ENCODE assay signal across 8 mouse cellular contexts in the genomic region with DNA sequence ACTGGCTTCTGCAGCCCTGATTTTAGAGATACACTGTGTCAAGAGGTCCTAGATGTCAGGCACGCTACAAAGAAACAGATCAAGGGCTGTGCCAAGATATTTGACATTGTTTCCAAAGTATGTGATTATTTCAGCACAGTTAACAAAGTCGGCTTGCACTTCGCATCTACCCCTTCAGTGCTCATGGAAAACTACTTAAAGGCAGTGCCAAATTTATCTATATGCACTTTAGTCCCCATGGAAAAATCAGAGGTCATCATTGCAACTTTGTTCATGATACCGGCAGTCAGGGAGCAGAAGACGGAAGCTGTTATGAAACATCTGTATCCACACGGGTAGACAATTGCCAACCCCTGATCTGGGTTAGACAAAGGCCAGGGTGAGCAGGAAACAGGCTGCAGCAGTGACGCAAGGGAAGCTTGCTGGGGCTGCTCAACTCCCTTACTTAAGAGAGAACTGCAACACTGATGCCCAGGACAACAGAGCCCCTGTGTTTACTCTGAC.
DNase-seq lines count a peak whose midpoint lies in the region; ATAC-seq and TF ChIP-seq lines count a peak whose summit lies in the region.

No protein-coding gene starts in this region.

- H3K9me3 ChIP-seq in kidney, embryonic 16.5 days (ENCODE audit: low read length) = no peaks in the 10 kb centered on the region
- H3K9me3 ChIP-seq in hindbrain, embryonic 13.5 days = no peaks in the 10 kb centered on the region
- H3K9me3 ChIP-seq in midbrain, embryonic 15.5 days = no peaks in the 10 kb centered on the region

- peak; percentile 44 to 71 for DNase-seq in adrenal gland, adult (ENCODE audit: inconsistent age in 2 of 2, low spot score in 1 of 2)
- DNase-seq in adrenal gland, postnatal 4 days (ENCODE audit: low spot score in 2 of 2) = no peak
- DNase-seq in heart, adult 2 months = peak; percentile 51 to 72
- peak; percentile 69 for DNase-seq in lung, postnatal 36 days
- DNase-seq in layer of hippocampus, adult 2 months (ENCODE audit: low spot score in 2 of 2) = no peak

- TF ChIP-seq POLR2A in heart, adult 2 months (IDR thresholded peaks at IDR 0.05; ENCODE audit: insufficient read depth, low read depth, low read length) = peak; percentile 54; the same call in 1 of the 2 replicates

- no peak for TF ChIP-seq CTCF in heart, adult 2 months (IDR thresholded peaks at IDR 0.05)
- TF ChIP-seq CTCF in layer of hippocampus, adult 2 months (conservative IDR thresholded peaks at IDR 0.05) = no peak

- no peak overlapping the region for H3K4me2 ChIP-seq in kidney, embryonic 16.5 days (replicated peaks; ENCODE audit: low read depth, low read length)
- H3K4me2 ChIP-seq in hindbrain, embryonic 13.5 days = no peak overlapping the region
- no peak overlapping the region for H3K4me2 ChIP-seq in midbrain, embryonic 15.5 days

- ATAC-seq in kidney, embryonic 16.5 days (ENCODE audit: low FRiP score, low TSS enrichment) = peak; percentile 79; the same call in 1 of the 2 replicates
- no peak for ATAC-seq in hindbrain, embryonic 13.5 days (ENCODE audit: low FRiP score)
- ATAC-seq in midbrain, embryonic 15.5 days (replicated peaks) = no peak

- no peaks in the 10 kb centered on the region for H3K79me2 ChIP-seq in heart, adult 2 months (replicated peaks; ENCODE audit: control insufficient read depth, insufficient read depth, low read length)

- H3K36me3 ChIP-seq in heart, adult 2 months (ENCODE audit: control insufficient read depth, insufficient read depth, low read length) = peaks cover 13% of the 10 kb centered on the region
- no peaks in the 10 kb centered on the region for H3K36me3 ChIP-seq in kidney, embryonic 16.5 days (ENCODE audit: insufficient read depth, low read length)
- H3K36me3 ChIP-seq in hindbrain, embryonic 13.5 days = no peaks in the 10 kb centered on the region
- H3K36me3 ChIP-seq in midbrain, embryonic 15.5 days (replicated peaks) = no peaks in the 10 kb centered on the region

- H3K9ac ChIP-seq in heart, adult 2 months (ENCODE audit: low read depth, low read length) = no peak overlapping the region
- H3K9ac ChIP-seq in kidney, embryonic 16.5 days (replicated peaks; ENCODE audit: low read length) = no peak overlapping the region
- no peak overlapping the region for H3K9ac ChIP-seq in hindbrain, embryonic 13.5 days
- H3K9ac ChIP-seq in midbrain, embryonic 15.5 days = no peak overlapping the region

- intact Hi-C loops in heart, adult 2 months (cut with DNase I) = loop anchor here (2.0 to 10.0 kb wide), 5 partner anchors 17 to 427 kb away; partner anchors contain the start of gene Plk2

- H3K27ac ChIP-seq in heart, adult 2 months = peak overlapping the region; percentile 66
- H3K27ac ChIP-seq in kidney, embryonic 16.5 days (ENCODE audit: low read length) = peak overlapping the region; percentile 73; the same call in 1 of the 2 replicates
- H3K27ac ChIP-seq in hindbrain, embryonic 13.5 days = no peak overlapping the region
- H3K27ac ChIP-seq in midbrain, embryonic 15.5 days = no peak overlapping the region
- no peak overlapping the region for H3K27ac ChIP-seq in layer of hippocampus, adult 2 months

- TF ChIP-seq EP300 in heart, adult 2 months (IDR thresholded peaks at IDR 0.05; ENCODE audit: insufficient read depth, low read depth, low read length) = peak; percentile 89

- 5% methylated on average over 7 of the region's 7 CpGs for WGBS in heart, adult 2 months
- WGBS in kidney, embryonic 16.5 days = 38% methylated on average over 7 of the region's 7 CpGs
- WGBS in hindbrain, embryonic 13.5 days = 68% methylated on average over 7 of the region's 7 CpGs
- 66% methylated on average over 7 of the region's 7 CpGs for WGBS in midbrain, embryonic 15.5 days

- peaks cover 8% of the 10 kb centered on the region for H3K4me1 ChIP-seq in heart, adult 2 months (ENCODE audit: control insufficient read depth, insufficient read depth, low read length)
- peaks cover 9% of the 10 kb centered on the region for H3K4me1 ChIP-seq in kidney, embryonic 16.5 days (ENCODE audit: insufficient read depth, low read length)
- H3K4me1 ChIP-seq in hindbrain, embryonic 13.5 days (replicated peaks) = peaks cover 11% of the 10 kb centered on the region
- peaks cover 12% of the 10 kb centered on the region for H3K4me1 ChIP-seq in midbrain, embryonic 15.5 days

- no peaks in the 10 kb centered on the region for H3K27me3 ChIP-seq in heart, adult 2 months (ENCODE audit: control insufficient read depth, insufficient read depth, low read length)
- no peaks in the 10 kb centered on the region for H3K27me3 ChIP-seq in kidney, embryonic 16.5 days (ENCODE audit: insufficient read depth, low read length)
- H3K27me3 ChIP-seq in hindbrain, embryonic 13.5 days = no peaks in the 10 kb centered on the region
- no peaks in the 10 kb centered on the region for H3K27me3 ChIP-seq in midbrain, embryonic 15.5 days (replicated peaks)

- H3K4me3 ChIP-seq in heart, adult 2 months = no peak overlapping the region
- no peak overlapping the region for H3K4me3 ChIP-seq in kidney, embryonic 16.5 days (ENCODE audit: low read length)
- no peak overlapping the region for H3K4me3 ChIP-seq in hindbrain, embryonic 13.5 days
- H3K4me3 ChIP-seq in midbrain, embryonic 15.5 days = no peak overlapping the region
- no peak overlapping the region for H3K4me3 ChIP-seq in layer of hippocampus, adult 2 months

Comparison
In these comparisons a context has a peak if more than half of its experiments do, and no peak if none do; other contexts are left out.
1. DNase-seq: peak in adrenal gland, adult (2 of 2), heart, adult 2 months (2 of 2) and lung, postnatal 36 days (single experiment); none in adrenal gland, postnatal 4 days (0 of 2) and layer of hippocampus, adult 2 months (0 of 2).
2. H3K27ac ChIP-seq: peak in heart, adult 2 months (single experiment) and kidney, embryonic 16.5 days (single experiment); none in hindbrain, embryonic 13.5 days (single experiment), midbrain, embryonic 15.5 days (single experiment) and layer of hippocampus, adult 2 months (single experiment).